Mouse (Mus musculus) cerebellum, adult 2 months (tissue): ENCODE measurements around the gene 2300009A05Rik. TPM values are rescaled to one million over a fixed set of nuclear protein-coding genes. Genes with fewer than 3 reads are reported as not detected.

Experiments used
- DNase-seq, 2 experiments: peaks; one replicate each; pipeline ENCODE4 v3.0.0; 2021
- H3K27ac ChIP-seq: fragments of 200-500 bp; 2 replicates; pipeline ENCODE4 v1.5.1; 2012; ENCODE audit warnings: low read length, control low read depth, inconsistent platforms; ENCODE audit not compliant: insufficient read depth
- H3K27me3 ChIP-seq: fragments of 200-500 bp; 2 replicates; pipeline ENCODE4 v1.6.1; 2012; ENCODE audit warnings: inconsistent platforms, mild to moderate bottlenecking, low read length, moderate library complexity; ENCODE audit not compliant: control insufficient read depth, insufficient read depth
- H3K4me1 ChIP-seq: fragments of 200-500 bp; 2 replicates; pipeline ENCODE4 v1.6.1; 2011; ENCODE audit warnings: low read length; ENCODE audit not compliant: control insufficient read depth, insufficient read depth
- H3K4me3 ChIP-seq: fragments of 200-500 bp; replicated peaks from 2 replicates; pipeline ENCODE3; 2011; ENCODE audit warnings: mild to moderate bottlenecking, low read depth, low read length, control low read depth; ENCODE audit not compliant: insufficient read depth
- CTCF ChIP-seq: fragments of 200-500 bp; IDR thresholded peaks from 2 replicates; pipeline ENCODE4 v1.5.1; 2011; ENCODE audit warnings: low read depth, mild to moderate bottlenecking, control low read depth, low read length, moderate library complexity, borderline replicate concordance; ENCODE audit not compliant: insufficient read depth
- POLR2A ChIP-seq: fragments of 200-500 bp; IDR thresholded peaks from 2 replicates; pipeline ENCODE4 v1.6.1; 2011; ENCODE audit warnings: low read length, control low read depth, borderline replicate concordance; ENCODE audit not compliant: insufficient read depth
- WGBS: fragments of 180-500 bp; shearing (Covaris S2); methylation state at CpG from one replicate; pipeline ENCODE4 v1.1.7; 2018; 5-methylcytosine and 5-hydroxymethylcytosine counted together
- polyA plus RNA-seq: library from polyadenylated mRNA; depleted of rRNA; stranded (reverse); fragments of >200 nt; gene quantifications from 2 replicates; pipeline ENCODE4 v1.2.3, GENCODE M21; 2012

Gene 2300009A05Rik
- polyA plus RNA-seq, 1 experiment, result 49.0 TPM

DNA sequence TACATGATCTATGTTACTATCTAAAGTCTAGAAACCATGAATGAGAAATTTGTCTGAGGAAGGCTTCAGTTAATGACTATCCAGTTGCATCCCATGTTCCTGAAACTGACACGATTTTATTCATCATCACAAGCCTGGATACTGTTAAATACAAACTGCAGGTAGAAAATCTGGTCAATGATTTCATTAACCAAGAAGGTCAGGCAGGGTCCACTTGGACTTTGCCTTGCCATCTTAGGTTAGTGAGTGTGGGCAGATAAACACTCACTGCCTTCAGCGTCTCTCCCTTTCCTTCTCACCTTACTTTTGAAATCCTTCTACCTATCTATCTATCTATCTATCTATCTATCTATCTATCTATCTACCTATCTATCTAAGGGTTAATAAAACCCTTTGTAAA is 7.7 kb downstream of the 2300009A05Rik start:
- Histone ChIP-seq H3K27ac (no peak overlapping the region), H3K4me1 (peaks cover 3% of the 10 kb centered on the region; the same call in 1 of the 2 replicates), H3K4me3 (no peak overlapping the region), H3K27me3 (no peaks in the 10 kb centered on the region)
- TF ChIP-seq CTCF (no peak), POLR2A (no peak)
- 77% methylated on average over 2 of the region's 2 CpGs for WGBS
- DNase-seq, result no peak

DNA sequence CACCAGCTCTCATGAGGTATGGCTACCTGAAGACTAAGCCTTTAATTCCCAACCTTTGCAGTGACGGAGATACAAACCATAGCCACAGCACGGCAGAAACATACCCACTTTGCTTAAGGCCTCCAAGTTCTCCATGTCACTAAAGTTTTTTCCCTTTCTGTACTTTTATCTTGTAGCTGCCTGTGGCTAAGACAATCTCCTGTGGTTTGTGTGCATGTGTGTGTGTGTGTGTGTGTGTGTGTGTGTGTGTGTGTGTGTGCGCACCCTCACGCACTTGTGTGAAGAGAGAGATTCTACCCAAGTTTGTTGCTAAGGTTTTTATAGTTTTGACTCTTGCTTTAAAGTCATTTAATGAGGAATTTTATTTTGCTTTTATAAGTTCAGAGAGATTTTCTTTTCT is 16.3 kb downstream of the 2300009A05Rik start:
- Histone ChIP-seq H3K4me3 (no peak overlapping the region), H3K4me1 (no peaks in the 10 kb centered on the region; the same call in 1 of the 2 replicates), H3K27me3 (no peaks in the 10 kb centered on the region), H3K27ac (no peak overlapping the region)
- TF ChIP-seq POLR2A, result no peak
- TF ChIP-seq CTCF, result no peak
- 94% methylated on average over 4 of the region's 4 CpGs for WGBS
- no peak for DNase-seq

DNA sequence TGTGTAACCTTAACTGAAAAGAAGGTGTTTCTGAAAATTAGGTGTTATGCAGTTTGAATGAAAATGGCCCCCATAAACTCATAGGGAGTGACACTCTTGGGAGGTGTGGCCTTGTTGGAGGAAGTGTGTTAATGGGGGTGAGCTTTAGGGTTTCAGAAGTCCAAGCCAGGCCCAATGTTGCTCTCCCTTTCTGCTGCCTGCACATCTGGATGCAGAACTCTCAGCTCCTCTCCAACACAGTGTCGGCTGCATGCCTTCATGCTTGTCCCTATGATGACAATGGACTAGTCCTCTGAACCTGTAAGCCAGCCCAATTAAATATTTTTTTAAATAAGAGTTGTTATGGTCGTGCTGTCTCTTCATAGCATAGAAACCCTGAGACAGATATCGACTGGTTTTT is 18.7 kb downstream of the 2300009A05Rik start:
- no peak for DNase-seq
- H3K27ac ChIP-seq, result no peak overlapping the region
- H3K27me3 ChIP-seq, result no peaks in the 10 kb centered on the region
- peaks cover 3% of the 10 kb centered on the region for H3K4me1 ChIP-seq
- H3K4me3 ChIP-seq, result no peak overlapping the region
- TF ChIP-seq CTCF (no peak), POLR2A (no peak)
- WGBS, result 91% methylated on average over 3 of the region's 3 CpGs

DNA sequence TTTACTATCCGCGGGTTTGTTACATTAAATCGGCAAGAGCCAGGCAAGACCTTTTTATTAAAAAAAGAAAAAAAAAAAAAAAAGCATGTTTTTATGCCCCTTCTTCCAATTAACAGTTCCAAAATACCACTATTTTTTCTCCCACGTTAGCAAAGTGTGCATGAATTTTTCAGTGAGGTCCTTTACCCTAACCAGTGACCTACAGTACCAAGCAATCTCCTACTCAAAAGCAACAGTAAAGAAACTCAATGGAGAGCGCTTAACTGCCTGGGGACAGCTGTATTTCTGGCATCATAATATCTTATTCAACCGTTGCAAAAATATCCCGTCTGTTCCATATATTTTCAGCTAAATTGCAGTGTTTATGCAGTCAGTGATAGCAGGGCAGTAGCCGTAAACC is 20.9 kb downstream of the 2300009A05Rik start:
- Histone ChIP-seq H3K4me1 (peaks cover 9% of the 10 kb centered on the region), H3K27me3 (no peaks in the 10 kb centered on the region), H3K27ac (peak overlapping the region; percentile 88), H3K4me3 (peak overlapping the region; percentile 91)
- 6% methylated on average over 8 of the region's 8 CpGs for WGBS
- TF ChIP-seq CTCF, result no peak
- TF ChIP-seq POLR2A, result no peak
- peak in 1 of 2 experiments; percentile 29 for DNase-seq

DNA sequence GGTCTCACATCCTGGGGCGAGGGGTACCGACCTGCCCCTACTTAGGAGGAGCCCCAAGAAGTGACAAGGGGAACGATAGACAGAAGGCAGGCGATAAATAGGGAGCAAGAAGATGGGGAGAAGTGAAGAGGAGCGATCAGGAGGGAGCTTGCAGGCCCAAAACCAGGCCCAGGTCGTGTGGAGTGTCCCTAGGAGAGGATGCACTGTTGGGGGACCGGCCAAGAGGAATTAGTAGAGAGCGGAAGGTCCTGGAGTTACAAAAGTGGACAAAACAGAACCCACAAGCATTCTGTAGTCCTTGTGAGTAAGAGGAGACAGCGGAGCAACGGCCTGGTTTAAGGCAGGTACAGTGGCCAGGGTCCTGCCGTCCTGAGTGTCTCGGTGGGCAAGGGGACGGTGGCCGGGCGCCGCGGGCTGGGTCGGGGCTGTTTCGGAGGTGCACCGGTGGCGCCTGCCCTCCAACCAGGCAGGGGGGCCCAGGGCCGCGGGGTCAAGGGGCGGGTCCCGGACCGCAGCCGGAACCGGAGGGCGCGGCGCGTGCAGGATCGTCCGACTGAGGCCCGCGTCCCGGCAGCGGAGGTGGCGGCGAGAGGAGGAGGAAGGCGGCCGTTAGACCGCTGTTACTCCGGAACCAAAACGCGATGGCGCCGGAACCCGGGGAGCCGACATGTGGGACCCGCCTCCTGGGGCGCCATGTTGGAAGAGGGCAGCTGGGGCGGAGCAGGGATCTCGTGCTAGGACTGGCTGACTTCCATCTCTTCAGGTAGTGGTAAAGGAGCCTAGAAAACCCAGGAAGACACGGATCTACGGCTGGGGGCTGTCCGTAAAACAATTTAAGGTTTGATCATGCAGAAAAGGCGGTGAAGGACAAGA is 21.5 kb downstream of the 2300009A05Rik start, which contains the start of gene Map2k5:
Gene Map2k5 (minus strand): TSS at position 633 of the 873 bp plus-strand sequence.
- peak; percentile 94 to 96 for DNase-seq
- WGBS, result 1% methylated on average over 58 of the region's 58 CpGs

DNA sequence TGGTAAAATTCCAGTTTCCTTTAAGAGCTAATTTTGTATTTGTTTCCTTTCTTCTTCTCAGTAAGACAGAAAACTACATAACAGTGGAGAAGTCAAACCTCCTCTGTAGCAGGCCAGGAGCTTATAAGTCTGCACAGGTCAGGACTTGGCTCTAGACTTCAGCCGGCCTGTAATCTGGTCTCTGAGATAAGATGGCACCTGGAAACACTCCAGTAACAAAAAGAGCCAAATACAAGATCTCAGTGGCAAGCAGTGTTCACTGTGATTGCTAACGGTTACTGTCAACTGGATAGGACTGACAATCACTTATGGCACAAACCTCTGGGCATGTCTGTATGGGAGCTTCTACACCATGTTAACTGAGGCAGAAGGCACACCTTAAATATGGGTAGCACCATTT is 25.7 kb downstream of the 2300009A05Rik start:
- Histone ChIP-seq H3K4me3 (no peak overlapping the region), H3K27ac (0 out of 2 replicates have a peak overlapping the region, but pooled peaks have one; percentile 37), H3K27me3 (no peaks in the 10 kb centered on the region), H3K4me1 (peaks cover 16% of the 10 kb centered on the region)
- WGBS, result 29% methylated on average over 2 of the region's 2 CpGs
- peak in 1 of 2 experiments; percentile 28 for DNase-seq
- TF ChIP-seq CTCF (no peak), POLR2A (no peak)

More for the DNA sequence above, 21.5 kb downstream of the 2300009A05Rik start, which contains the start of gene Map2k5:
- H3K27ac ChIP-seq, result peak within 1 kb of the TSS; percentile 88
- H3K4me1 ChIP-seq, result peaks cover 10% of the 10 kb centered on the region
- no peak for TF ChIP-seq CTCF
- TF ChIP-seq POLR2A, result peak; percentile 59; the same call in 1 of the 2 replicates
- H3K27me3 ChIP-seq, result no peaks in the 10 kb centered on the region
- H3K4me3 ChIP-seq, result peak within 1 kb of the TSS; percentile 91

DNA sequence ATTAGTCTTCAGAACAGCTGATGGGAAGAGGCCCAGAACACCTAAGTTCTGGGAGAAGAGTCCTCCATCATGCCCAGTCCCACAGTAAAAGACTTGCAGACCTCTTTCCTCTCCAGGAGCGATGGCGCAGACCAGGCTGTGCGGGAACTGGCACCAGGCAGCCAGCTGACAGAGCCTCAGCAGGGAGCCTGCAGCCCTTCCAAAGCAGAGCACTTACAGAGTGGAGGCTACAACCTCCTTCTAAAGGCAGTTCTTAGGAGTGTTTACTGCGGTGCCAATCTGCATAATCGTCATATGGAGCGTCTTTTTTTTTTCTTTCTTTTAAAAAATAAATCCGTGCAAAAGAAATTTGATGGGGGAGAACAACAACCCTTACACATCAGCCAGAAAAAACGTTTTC is 26.5 kb downstream of the 2300009A05Rik start:
- no peak overlapping the region for H3K4me3 ChIP-seq
- no peaks in the 10 kb centered on the region for H3K27me3 ChIP-seq
- WGBS, result 13% methylated on average over 8 of the region's 8 CpGs
- no peak overlapping the region for H3K27ac ChIP-seq
- TF ChIP-seq POLR2A, result no peak
- TF ChIP-seq CTCF, result no peak
- peaks cover 16% of the 10 kb centered on the region for H3K4me1 ChIP-seq
- peak; percentile 63 to 70 for DNase-seq

DNA sequence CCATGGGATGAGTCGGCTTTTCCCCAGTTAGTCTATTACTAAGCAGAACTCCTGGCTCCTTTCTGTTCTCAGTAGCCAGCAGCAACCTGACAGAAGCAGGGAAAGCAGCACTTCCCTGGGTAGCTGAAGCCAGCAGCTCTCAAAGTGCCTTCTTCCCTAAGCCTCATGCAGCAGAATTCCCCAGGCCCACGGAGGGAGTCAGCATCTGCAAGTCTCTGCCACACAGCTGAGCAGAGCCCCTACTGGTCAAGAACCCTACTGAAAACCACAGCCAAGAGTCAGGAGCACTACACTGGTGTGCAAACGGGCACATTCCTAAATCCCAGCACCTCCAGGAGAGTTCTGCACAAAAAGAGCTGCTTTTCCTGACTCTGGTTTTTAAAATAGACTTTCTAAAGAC is 38.6 kb downstream of the 2300009A05Rik start:
- WGBS, result 69% methylated on average over 3 of the region's 3 CpGs
- no peaks in the 10 kb centered on the region for H3K27me3 ChIP-seq
- H3K4me1 ChIP-seq, result peaks cover 3% of the 10 kb centered on the region
- H3K27ac ChIP-seq, result no peak overlapping the region
- TF ChIP-seq POLR2A, result no peak
- TF ChIP-seq CTCF, result 0 out of 2 replicates have a peak, but pooled peaks have one; percentile 8
- H3K4me3 ChIP-seq, result no peak overlapping the region
- no peak for DNase-seq
